Mouse (Mus musculus) spleen, adult 2 months (tissue): ENCODE measurements around the gene Marcks. TPM values are rescaled to one million over a fixed set of nuclear protein-coding genes. Genes with fewer than 3 reads are reported as not detected.

ENCODE experiments used
- DNase-seq, 2 experiments: peaks; one replicate each; pipeline versions ENCODE4 v3.0.0 to v3.0.0-alpha.2; 2012 to 2021; ENCODE audit warnings: low spot score in 2 of 2, low read depth in 1 of 2
- H3K27ac ChIP-seq: fragments of 200-500 bp; 2 replicates; pipeline ENCODE4 v1.5.1; 2012; ENCODE audit warnings: low read length, inconsistent platforms; ENCODE audit not compliant: insufficient read depth
- H3K27me3 ChIP-seq: fragments of 200-500 bp; 2 replicates; pipeline ENCODE4 v1.6.1; 2012; ENCODE audit warnings: mild to moderate bottlenecking, moderate library complexity, low read length, inconsistent platforms; ENCODE audit not compliant: control insufficient read depth, insufficient read depth
- H3K36me3 ChIP-seq: fragments of 200-500 bp; 2 replicates; pipeline ENCODE4 v1.6.1; 2012; ENCODE audit warnings: mild to moderate bottlenecking, low read length, inconsistent platforms; ENCODE audit not compliant: control insufficient read depth, insufficient read depth
- H3K4me1 ChIP-seq: fragments of 200-500 bp; 2 replicates; pipeline ENCODE4 v1.6.1; 2011; ENCODE audit warnings: inconsistent platforms; ENCODE audit not compliant: control insufficient read depth, insufficient read depth, insufficient read length
- H3K4me3 ChIP-seq: fragments of 200-500 bp; 2 replicates; pipeline ENCODE4 v1.5.1; 2011; ENCODE audit warnings: mild to moderate bottlenecking, inconsistent platforms; ENCODE audit not compliant: insufficient read depth, insufficient read length; ENCODE audit errors: extremely low read depth
- CTCF ChIP-seq: fragments of 200-500 bp; IDR thresholded peaks from 2 replicates; pipeline ENCODE4 v1.5.1; 2011; ENCODE audit warnings: mild to moderate bottlenecking, inconsistent platforms; ENCODE audit not compliant: insufficient read depth, insufficient read length, insufficient replicate concordance; ENCODE audit errors: extremely low read depth
- POLR2A ChIP-seq: fragments of 200-500 bp; IDR thresholded peaks from 2 replicates; pipeline ENCODE4 v1.6.1; 2011; ENCODE audit warnings: low read depth, low read length, inconsistent platforms
- WGBS: fragments of 180-500 bp; shearing (Covaris S2); methylation state at CpG from one replicate; pipeline ENCODE4 v1.1.7; 2018; 5-methylcytosine and 5-hydroxymethylcytosine counted together
- polyA plus RNA-seq: library from polyadenylated mRNA; depleted of rRNA; stranded (reverse); fragments of >200 nt; gene quantifications from 2 replicates; pipeline ENCODE4 v1.2.3, GENCODE M21; 2012

Marcks gene
- polyA plus RNA-seq, 1 experiment = 30.1 TPM

DNA sequence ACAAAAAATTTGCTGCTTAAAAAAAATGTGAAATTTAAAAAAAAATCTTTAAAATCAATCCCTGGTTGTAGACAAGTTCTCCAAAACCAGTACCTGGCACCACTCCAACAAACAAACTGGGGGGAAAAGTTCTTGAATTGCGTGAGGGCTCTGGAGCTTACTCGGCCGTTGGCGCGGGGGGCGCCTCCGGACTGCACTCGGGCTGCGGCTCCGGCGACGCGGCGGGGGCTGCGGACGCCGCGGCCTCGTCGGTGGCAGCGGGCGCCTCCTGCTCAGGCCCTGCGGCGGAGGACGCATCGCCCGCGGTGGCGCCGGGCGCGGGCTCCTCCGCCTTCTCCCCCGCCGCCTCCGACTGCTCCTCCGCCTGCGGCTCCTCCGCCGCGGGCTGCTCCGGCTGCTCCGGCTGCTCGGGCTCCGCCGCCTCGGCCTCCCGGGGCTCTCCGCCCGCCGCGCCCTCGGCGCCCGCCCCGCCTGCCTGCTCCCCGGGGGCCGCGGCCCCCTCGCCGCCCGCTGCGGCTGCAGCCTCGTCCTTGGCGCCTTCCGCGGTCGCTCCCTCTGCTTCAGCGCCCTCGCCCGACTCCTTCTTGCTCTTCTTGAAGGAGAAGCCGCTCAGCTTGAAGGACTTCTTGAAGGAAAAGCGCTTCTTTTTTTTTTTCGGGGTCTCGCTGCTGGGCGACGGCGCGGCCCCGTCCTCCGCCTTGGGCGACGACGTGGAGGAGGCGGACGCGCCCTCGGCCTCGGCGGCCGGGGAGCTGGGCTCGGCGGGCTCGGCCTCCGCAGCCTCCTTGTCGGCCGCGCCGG lies 2.6 kb downstream of the Marcks start:
- Histone ChIP-seq H3K27ac (peak overlapping the region; percentile 92), H3K4me1 (no peaks in the 10 kb centered on the region; the same call in 1 of the 2 replicates), H3K36me3 (peaks cover 11% of the 10 kb centered on the region), H3K4me3 (peak overlapping the region; percentile 83), H3K27me3 (no peaks in the 10 kb centered on the region)
- DNase-seq = peak in 1 of 2 experiments; percentile 34
- WGBS = under 1% methylated on average over 90 of the region's 99 CpGs
- TF ChIP-seq CTCF = no peak
- no peak for TF ChIP-seq POLR2A

DNA sequence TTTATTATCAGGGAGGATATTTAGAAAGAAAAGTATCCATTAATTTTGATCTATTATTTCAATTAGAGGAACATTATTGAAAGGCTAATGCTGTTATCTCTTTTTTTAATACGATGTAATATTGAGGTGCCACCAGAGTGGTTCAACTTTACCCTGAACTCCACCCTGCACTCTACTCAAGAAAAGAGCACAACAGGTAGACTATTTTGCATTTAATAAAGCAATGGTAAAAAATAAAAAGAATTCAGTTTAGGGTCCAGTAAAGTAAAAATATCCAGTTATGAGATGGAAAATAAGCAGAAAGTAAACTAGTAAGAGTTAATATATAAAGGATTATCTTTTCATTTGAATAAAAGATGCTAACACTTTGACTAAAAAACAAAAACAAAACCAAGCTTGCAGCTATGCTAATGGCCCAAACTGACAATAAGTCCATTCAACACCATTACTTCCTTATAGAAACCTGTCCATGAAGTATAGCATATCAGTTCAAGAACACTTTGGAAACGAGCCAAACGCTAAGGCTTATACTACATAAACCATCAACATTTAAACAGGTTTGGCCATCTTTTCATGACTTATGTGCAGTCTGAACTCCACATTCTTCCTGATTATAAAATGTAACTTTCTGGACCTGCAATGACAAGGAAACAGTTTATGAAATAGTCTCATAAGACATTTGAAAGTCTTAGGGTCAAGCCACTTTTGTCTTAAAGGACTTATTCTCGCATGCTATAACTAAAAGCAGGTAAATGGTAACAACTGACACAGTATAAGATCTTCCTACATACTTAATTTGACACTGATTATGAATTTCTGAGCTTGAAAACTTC lies 4.6 kb downstream of the Marcks start:
- no peak overlapping the region for H3K27ac ChIP-seq
- WGBS = 91% methylated on average over 4 of the region's 4 CpGs
- H3K4me3 ChIP-seq = no peak overlapping the region
- no peaks in the 10 kb centered on the region; the same call in 1 of the 2 replicates for H3K4me1 ChIP-seq
- no peaks in the 10 kb centered on the region for H3K27me3 ChIP-seq
- TF ChIP-seq POLR2A (no peak), CTCF (no peak)
- peaks cover 11% of the 10 kb centered on the region for H3K36me3 ChIP-seq
- no peak for DNase-seq

DNA sequence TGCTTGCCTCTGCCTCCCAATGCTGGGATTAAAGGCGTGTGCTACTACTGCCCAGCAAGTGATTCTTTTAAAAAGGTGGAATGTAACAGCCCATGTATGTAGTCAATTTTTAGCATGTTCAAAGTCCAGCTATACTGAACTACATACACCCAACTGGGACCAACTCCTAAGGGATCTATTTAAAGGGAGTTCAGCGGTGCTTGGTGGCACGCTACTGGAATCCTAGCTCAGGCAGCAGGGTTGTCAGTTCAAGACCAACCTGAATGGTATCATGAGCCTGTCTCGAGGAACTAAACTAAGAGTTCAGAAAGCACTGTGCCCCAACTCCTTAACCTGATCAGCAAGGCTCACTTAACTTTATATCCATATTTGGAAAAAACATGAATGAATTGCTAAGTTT lies 6.0 kb downstream of the Marcks start:
- 92% methylated on average over 4 of the region's 4 CpGs for WGBS

DNA sequence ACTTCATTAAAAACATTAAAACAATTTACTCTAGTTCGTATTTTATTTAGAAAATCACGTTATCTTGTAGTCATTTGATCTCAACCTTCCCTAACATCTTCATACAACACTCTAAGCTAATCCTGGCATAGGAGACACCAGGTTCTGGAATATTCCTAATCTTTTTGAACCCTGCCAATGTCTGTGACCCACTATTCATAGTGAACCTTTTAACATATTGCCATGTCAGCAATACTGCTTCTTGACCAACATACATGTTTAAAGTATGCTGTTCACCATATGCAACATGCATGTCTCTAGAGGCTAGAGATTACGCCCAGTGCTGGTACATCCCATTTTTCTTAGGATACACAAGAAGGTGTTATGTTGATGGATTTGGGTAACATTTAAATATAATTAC lies 9.1 kb downstream of the Marcks start:
- WGBS = 94% methylated on average over 3 of the region's 3 CpGs
- Histone ChIP-seq H3K36me3 (no peaks in the 10 kb centered on the region), H3K4me3 (no peak overlapping the region), H3K27ac (no peak overlapping the region), H3K4me1 (no peaks in the 10 kb centered on the region), H3K27me3 (no peaks in the 10 kb centered on the region)
- TF ChIP-seq CTCF (no peak), POLR2A (no peak)
- DNase-seq = no peak

More for the DNA sequence above, 6.0 kb downstream of the Marcks start:
- TF ChIP-seq POLR2A = no peak
- no peak for TF ChIP-seq CTCF
- no peak overlapping the region for H3K4me3 ChIP-seq
- H3K27ac ChIP-seq = no peak overlapping the region
- peaks cover 11% of the 10 kb centered on the region for H3K36me3 ChIP-seq
- H3K4me1 ChIP-seq = no peaks in the 10 kb centered on the region; the same call in 1 of the 2 replicates
- DNase-seq = no peak
- no peaks in the 10 kb centered on the region for H3K27me3 ChIP-seq

DNA sequence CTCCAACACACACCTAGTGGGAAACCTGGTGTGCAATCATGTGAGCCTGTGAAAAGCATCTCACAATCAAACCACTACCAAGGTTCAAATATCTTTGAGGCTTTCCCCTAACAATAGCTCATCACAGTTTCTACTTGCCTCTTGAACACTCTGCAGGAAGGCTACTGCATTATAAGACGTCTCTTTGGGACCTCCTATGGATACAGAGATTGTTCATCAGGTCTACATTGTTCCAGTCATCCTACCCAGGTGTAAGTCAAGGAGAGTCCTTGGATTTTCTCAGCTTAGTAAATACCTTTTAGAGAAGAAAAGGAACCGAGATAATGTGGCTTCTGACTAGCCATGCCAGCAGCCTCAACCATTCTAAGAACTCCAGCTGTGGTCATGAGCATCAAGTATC lies 23.4 kb downstream of the Marcks start:
- no peak for DNase-seq
- H3K4me3 ChIP-seq = no peak overlapping the region
- WGBS = 86% methylated on average over 2 of the region's 2 CpGs
- TF ChIP-seq POLR2A (no peak), CTCF (no peak)
- H3K36me3 ChIP-seq = no peaks in the 10 kb centered on the region
- no peak overlapping the region for H3K27ac ChIP-seq
- H3K4me1 ChIP-seq = no peaks in the 10 kb centered on the region
- H3K27me3 ChIP-seq = no peaks in the 10 kb centered on the region

DNA sequence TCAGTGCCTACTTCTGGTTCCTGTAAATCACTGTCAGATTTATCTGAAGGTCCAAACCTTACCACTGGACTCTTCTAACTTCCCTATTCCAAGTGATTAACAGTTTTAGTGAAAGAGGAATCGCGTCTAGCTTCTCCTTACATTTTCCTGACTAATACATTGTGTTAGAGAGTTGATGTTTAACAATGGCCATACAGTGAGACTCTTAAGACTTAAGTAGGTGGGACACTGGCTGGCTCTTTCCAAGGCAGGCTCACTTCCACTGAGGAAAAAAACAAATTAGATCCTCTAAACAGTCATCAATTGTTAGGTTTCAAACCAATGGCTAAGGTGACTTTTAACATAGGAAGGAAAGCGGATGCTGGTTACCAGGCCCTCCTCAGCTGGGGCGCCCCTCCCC lies 25.9 kb downstream of the Marcks start:
- Histone ChIP-seq H3K27ac (no peak overlapping the region), H3K4me3 (no peak overlapping the region), H3K36me3 (no peaks in the 10 kb centered on the region), H3K27me3 (no peaks in the 10 kb centered on the region), H3K4me1 (no peaks in the 10 kb centered on the region)
- no peak for DNase-seq
- WGBS = 58% methylated on average over 4 of the region's 4 CpGs
- no peak for TF ChIP-seq POLR2A
- TF ChIP-seq CTCF = no peak

DNA sequence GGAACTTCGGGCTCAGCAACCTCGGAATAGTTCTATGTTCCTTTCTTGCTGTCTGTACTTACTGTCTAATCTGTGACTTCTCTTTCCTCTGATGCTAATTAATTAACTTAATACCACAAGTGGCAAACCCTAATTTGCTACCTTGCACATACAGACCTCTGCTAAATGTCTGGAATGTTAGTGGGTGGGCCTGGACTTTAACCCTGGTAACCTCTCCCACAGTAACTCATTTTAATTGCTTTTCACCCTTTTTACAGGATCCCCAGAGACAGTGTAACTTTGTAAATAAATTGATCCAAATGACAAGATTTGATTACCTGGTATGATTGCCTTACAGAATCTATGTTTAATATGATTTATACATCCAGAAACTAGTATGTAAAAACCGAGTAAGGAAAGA lies 26.4 kb downstream of the Marcks start:
- TF ChIP-seq POLR2A (no peak), CTCF (no peak)
- Histone ChIP-seq H3K27me3 (no peaks in the 10 kb centered on the region), H3K4me3 (no peak overlapping the region), H3K27ac (no peak overlapping the region), H3K36me3 (no peaks in the 10 kb centered on the region), H3K4me1 (no peaks in the 10 kb centered on the region)
- DNase-seq = no peak
- WGBS = 67% methylated on average over 3 of the region's 3 CpGs
